Mouse (Mus musculus) neural tube, embryonic 15.5 days (tissue): ENCODE data around the gene Gps1. TPM values are rescaled to one million over a fixed set of nuclear protein-coding genes. Genes with fewer than 3 reads are reported as not detected.

Experiments
- ATAC-seq: fragments of 200-750 bp; cut with Nextera tagmentation; 2 replicates; pipeline ENCODE4 v1.8.0; 2017; ENCODE audit warnings: mild to moderate bottlenecking, moderate TSS enrichment, moderate library complexity; ENCODE audit not compliant: low FRiP score
- H3K27ac ChIP-seq: fragments of 300-500 bp; sonication (generic); replicated peaks from 2 replicates; pipeline ENCODE4 v1.5.1; 2015; ENCODE audit warnings: mild to moderate bottlenecking, inconsistent platforms
- H3K27me3 ChIP-seq: fragments of 300-500 bp; sonication (generic); replicated peaks from 2 replicates; pipeline ENCODE4 v1.6.1; 2015; ENCODE audit warnings: inconsistent platforms
- H3K36me3 ChIP-seq: fragments of 300-500 bp; sonication (generic); 2 replicates; pipeline ENCODE4 v1.6.1; 2015; ENCODE audit warnings: inconsistent platforms
- H3K4me1 ChIP-seq: fragments of 300-500 bp; sonication (generic); 2 replicates; pipeline ENCODE4 v1.6.1; 2015; ENCODE audit warnings: inconsistent platforms
- H3K4me2 ChIP-seq: fragments of 300-500 bp; sonication (generic); 2 replicates; pipeline ENCODE4 v1.6.1; 2015; ENCODE audit warnings: inconsistent platforms, mild to moderate bottlenecking, moderate library complexity
- H3K4me3 ChIP-seq: fragments of 300-500 bp; sonication (generic); replicated peaks from 2 replicates; pipeline ENCODE4 v1.5.1; 2015; ENCODE audit warnings: mild to moderate bottlenecking, inconsistent platforms
- H3K9ac ChIP-seq: fragments of 300-500 bp; sonication (generic); replicated peaks from 2 replicates; pipeline ENCODE4 v1.6.1; 2015; ENCODE audit warnings: mild to moderate bottlenecking, inconsistent platforms
- H3K9me3 ChIP-seq: fragments of 300-500 bp; sonication (generic); replicated peaks from 2 replicates; pipeline ENCODE4 v1.6.1; 2016; ENCODE audit warnings: inconsistent platforms
- WGBS: fragments of 180-500 bp; shearing (Covaris S2); methylation state at CpG from one replicate; pipeline ENCODE4 v1.1.7; 2015; ENCODE audit warnings: mixed read lengths; 5-methylcytosine and 5-hydroxymethylcytosine counted together
- polyA plus RNA-seq: library from polyadenylated mRNA; unstranded; fragments of >200 nt; fragmentation: Nextera tagmentation; extraction: Ambion mirVana; gene quantifications from 2 replicates; pipeline ENCODE4 v1.2.1, GENCODE M21; 2015

Gps1 gene
- polyA plus RNA-seq, 1 experiment from 2014 or later, result 277 TPM

GRCm38 (mm10) chr11:120789810-120790209, 5.7 kb downstream of the Gps1 start:
- Histone ChIP-seq H3K27me3 (no peaks in the 10 kb centered on the region), H3K9me3 (no peaks in the 10 kb centered on the region), H3K36me3 (peaks cover 77% of the 10 kb centered on the region), H3K4me1 (peaks cover 21% of the 10 kb centered on the region), H3K27ac (no peak overlapping the region), H3K4me3 (no peak overlapping the region), H3K9ac (no peak overlapping the region), H3K4me2 (no peak overlapping the region)
- ATAC-seq, result no peak
- WGBS, result 87% methylated on average over 3 of the region's 3 CpGs

GRCm38 (mm10) chr11:120792652-120793051, 8.6 kb downstream of the Gps1 start:
- Histone ChIP-seq H3K27me3 (no peaks in the 10 kb centered on the region), H3K4me1 (peaks cover 22% of the 10 kb centered on the region), H3K36me3 (peaks cover 62% of the 10 kb centered on the region), H3K9me3 (no peaks in the 10 kb centered on the region), H3K4me3 (no peak overlapping the region), H3K9ac (no peak overlapping the region), H3K4me2 (no peak overlapping the region), H3K27ac (no peak overlapping the region)
- WGBS, result 97% methylated on average over 9 of the region's 9 CpGs
- ATAC-seq, result no peak

GRCm38 (mm10) chr11:120795756-120796613, 11.9 kb downstream of the Gps1 start, which contains the start of gene Dus1l:
Gene Dus1l, minus strand, starts transcription at chr11:120796403.
- H3K4me2 ChIP-seq, result peak within 1 kb of the TSS; percentile 99
- ATAC-seq, result peak; percentile 87
- H3K4me3 ChIP-seq, result peak within 1 kb of the TSS; percentile 98
- H3K9me3 ChIP-seq, result no peaks in the 10 kb centered on the region
- H3K27me3 ChIP-seq, result no peaks in the 10 kb centered on the region
- H3K36me3 ChIP-seq, result peaks cover 32% of the 10 kb centered on the region
- WGBS, result 2% methylated on average over 59 of the region's 59 CpGs
- H3K9ac ChIP-seq, result peak within 1 kb of the TSS; percentile 95
- H3K27ac ChIP-seq, result peak within 1 kb of the TSS; percentile 84
- peaks cover 24% of the 10 kb centered on the region for H3K4me1 ChIP-seq

GRCm38 (mm10) chr11:120796614-120796946, 12.5 kb downstream of the Gps1 start:
- peak overlapping the region; percentile 24 for H3K9ac ChIP-seq
- 23% methylated on average over 8 of the region's 8 CpGs for WGBS
- peak overlapping the region; percentile 98; the same call in 1 of the 2 replicates for H3K4me3 ChIP-seq
- ATAC-seq, result no peak
- H3K9me3 ChIP-seq, result no peaks in the 10 kb centered on the region
- peak overlapping the region; percentile 84 for H3K27ac ChIP-seq
- H3K4me2 ChIP-seq, result peak overlapping the region; percentile 99
- peaks cover 26% of the 10 kb centered on the region for H3K36me3 ChIP-seq
- H3K27me3 ChIP-seq, result no peaks in the 10 kb centered on the region
- peaks cover 24% of the 10 kb centered on the region for H3K4me1 ChIP-seq

- H3K4me1 ChIP-seq, result peaks cover 24% of the 10 kb centered on the region
- H3K27ac ChIP-seq, result no peak overlapping the region
- no peaks in the 10 kb centered on the region for H3K27me3 ChIP-seq
- ATAC-seq, result no peak
- no peak overlapping the region for H3K4me3 ChIP-seq
- WGBS, result 91% methylated on average over 3 of the region's 3 CpGs
- H3K9ac ChIP-seq, result no peak overlapping the region
- no peak overlapping the region for H3K4me2 ChIP-seq
- H3K36me3 ChIP-seq, result peaks cover 9% of the 10 kb centered on the region
- H3K9me3 ChIP-seq, result no peaks in the 10 kb centered on the region
These were observed 14.2 kb downstream of the Gps1 start for GRCm38 (mm10) chr11:120798244-120798643.

- H3K4me2 ChIP-seq, result peak overlapping the region; percentile 33; the same call in 1 of the 2 replicates
- H3K9me3 ChIP-seq, result no peaks in the 10 kb centered on the region
- peaks cover 21% of the 10 kb centered on the region for H3K4me1 ChIP-seq
- WGBS, result 80% methylated on average over 6 of the region's 6 CpGs
- no peak for ATAC-seq
- no peak overlapping the region for H3K9ac ChIP-seq
- H3K4me3 ChIP-seq, result no peak overlapping the region
- no peaks in the 10 kb centered on the region for H3K36me3 ChIP-seq
- no peaks in the 10 kb centered on the region for H3K27me3 ChIP-seq
- 0 out of 2 replicates have a peak overlapping the region, but pooled peaks have one; percentile 41 for H3K27ac ChIP-seq
These were observed 15.3 kb downstream of the Gps1 start for GRCm38 (mm10) chr11:120799316-120799890.

- 14% methylated on average over 10 of the region's 10 CpGs for WGBS
- peaks cover 7% of the 10 kb centered on the region for H3K36me3 ChIP-seq
- H3K4me3 ChIP-seq, result 0 out of 2 replicates have a peak overlapping the region, but pooled peaks have one; percentile 3
- no peak overlapping the region for H3K9ac ChIP-seq
- 0 out of 2 replicates have a peak overlapping the region, but pooled peaks have one; percentile 41 for H3K27ac ChIP-seq
- peak; percentile 52; the same call in 1 of the 2 replicates for ATAC-seq
- no peaks in the 10 kb centered on the region for H3K9me3 ChIP-seq
- H3K4me1 ChIP-seq, result peaks cover 12% of the 10 kb centered on the region
- H3K4me2 ChIP-seq, result peak overlapping the region; percentile 33
- H3K27me3 ChIP-seq, result no peaks in the 10 kb centered on the region
These were observed 16.2 kb downstream of the Gps1 start for GRCm38 (mm10) chr11:120800061-120800904.

GRCm38 (mm10) chr11:120804274-120804673, 20.2 kb downstream of the Gps1 start:
- Histone ChIP-seq H3K4me1 (0 out of 2 replicates have a peak, but pooled peaks cover 2% of the 10 kb centered on the region), H3K27me3 (no peaks in the 10 kb centered on the region), H3K36me3 (peaks cover 47% of the 10 kb centered on the region), H3K9ac (no peak overlapping the region), H3K4me2 (no peak overlapping the region), H3K9me3 (no peaks in the 10 kb centered on the region), H3K4me3 (no peak overlapping the region), H3K27ac (no peak overlapping the region)
- WGBS, result 80% methylated on average over 7 of the region's 7 CpGs
- no peak for ATAC-seq

- WGBS, result 85% methylated on average over 4 of the region's 4 CpGs
These were observed 20.7 kb downstream of the Gps1 start for GRCm38 (mm10) chr11:120804769-120805168.

GRCm38 (mm10) chr11:120805375-120806298, 21.6 kb downstream of the Gps1 start:
- no peaks in the 10 kb centered on the region for H3K4me1 ChIP-seq
- no peak overlapping the region for H3K4me2 ChIP-seq
- no peak overlapping the region for H3K9ac ChIP-seq
- H3K4me3 ChIP-seq, result no peak overlapping the region
- no peak for ATAC-seq
- no peaks in the 10 kb centered on the region for H3K9me3 ChIP-seq
- no peak overlapping the region for H3K27ac ChIP-seq
- no peaks in the 10 kb centered on the region for H3K27me3 ChIP-seq
- 65% methylated on average over 7 of the region's 7 CpGs for WGBS
- H3K36me3 ChIP-seq, result peaks cover 61% of the 10 kb centered on the region

More at GRCm38 (mm10) chr11:120804769-120805168, 20.7 kb downstream of the Gps1 start:
- ATAC-seq, result no peak
- Histone ChIP-seq H3K4me3 (no peak overlapping the region), H3K4me2 (no peak overlapping the region), H3K36me3 (peaks cover 52% of the 10 kb centered on the region), H3K9me3 (no peaks in the 10 kb centered on the region), H3K4me1 (0 out of 2 replicates have a peak, but pooled peaks cover 2% of the 10 kb centered on the region), H3K27me3 (no peaks in the 10 kb centered on the region), H3K9ac (no peak overlapping the region), H3K27ac (no peak overlapping the region)
